Comparison of ENCODE assay signal across 8 mouse cellular contexts in the genomic region with DNA sequence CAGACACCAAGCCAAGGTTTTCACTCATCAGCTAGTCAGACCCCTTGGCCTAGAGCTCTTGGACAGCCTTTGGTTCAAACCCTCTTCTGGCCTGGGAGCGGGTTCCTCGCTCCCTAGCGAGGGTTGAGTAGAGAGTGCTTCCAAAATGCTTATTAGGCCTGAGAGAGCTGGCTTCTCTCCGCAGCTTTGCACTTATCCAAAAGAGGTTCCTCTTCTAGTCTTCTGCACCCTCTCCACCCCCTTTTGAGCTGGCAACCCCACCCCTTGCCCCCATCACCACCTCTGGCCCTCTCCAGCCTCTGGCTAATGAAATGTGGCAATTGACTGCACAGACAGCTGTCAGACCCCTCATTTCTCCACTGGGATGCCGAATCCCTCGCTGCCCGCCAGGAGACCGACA. TPM values are rescaled to one million over a fixed set of nuclear protein-coding genes. Genes with fewer than 3 reads are reported as not detected.
DNase-seq lines count a peak whose midpoint lies in the region; ATAC-seq and TF ChIP-seq lines count a peak whose summit lies in the region.

A gene (plus strand): TSS at position 301 of the 400 bp plus-strand sequence.

- peak within 1 kb of the TSS; percentile 95 for H3K4me2 ChIP-seq in hindbrain, postnatal 0 days (ENCODE audit: low read depth, low read length)
- peak within 1 kb of the TSS; percentile 89 for H3K4me2 ChIP-seq in midbrain, embryonic 16.5 days (ENCODE audit: low read length)

- H3K4me1 ChIP-seq in kidney, adult 2 months (ENCODE audit: control insufficient read depth, insufficient read depth, low read length): peaks cover 3% of the 10 kb centered on the region
- H3K4me1 ChIP-seq in embryonic facial prominence, embryonic 10.5 days: peaks cover 83% of the 10 kb centered on the region
- H3K4me1 ChIP-seq in hindbrain, postnatal 0 days (ENCODE audit: insufficient read depth, low read length): peaks cover 9% of the 10 kb centered on the region; the same call in 1 of the 2 replicates
- peaks cover 30% of the 10 kb centered on the region for H3K4me1 ChIP-seq in midbrain, embryonic 16.5 days (ENCODE audit: control insufficient read depth, insufficient read depth, low read length)

- H3K9ac ChIP-seq in hindbrain, postnatal 0 days (replicated peaks; ENCODE audit: low read length): peak within 1 kb of the TSS; percentile 57
- peak within 1 kb of the TSS; percentile 70 for H3K9ac ChIP-seq in midbrain, embryonic 16.5 days (ENCODE audit: low read depth, low read length)

- no peak within 1 kb of the TSS for H3K27ac ChIP-seq in kidney, adult 2 months (ENCODE audit: insufficient read depth, low read depth, low read length)
- peak within 1 kb of the TSS; percentile 81 for H3K27ac ChIP-seq in embryonic facial prominence, embryonic 10.5 days (replicated peaks)
- peak within 1 kb of the TSS; percentile 22; the same call in 1 of the 2 replicates for H3K27ac ChIP-seq in hindbrain, postnatal 0 days
- H3K27ac ChIP-seq in midbrain, embryonic 16.5 days (ENCODE audit: low read length): peak within 1 kb of the TSS; percentile 25; the same call in 1 of the 2 replicates

- H3K4me3 ChIP-seq in kidney, adult 2 months (ENCODE audit: insufficient read depth, low read depth, low read length): peak within 1 kb of the TSS; percentile 15
- peak within 1 kb of the TSS; percentile 63 for H3K4me3 ChIP-seq in embryonic facial prominence, embryonic 10.5 days
- peak within 1 kb of the TSS; percentile 47 for H3K4me3 ChIP-seq in hindbrain, postnatal 0 days (ENCODE audit: low read length)
- H3K4me3 ChIP-seq in midbrain, embryonic 16.5 days (ENCODE audit: low read depth, low read length): peak within 1 kb of the TSS; percentile 51

- ATAC-seq in hindbrain, postnatal 0 days: no peak
- no peak for ATAC-seq in midbrain, embryonic 16.5 days
- no peak for ATAC-seq in monocyte, adult 5-6 weeks (replicated peaks; ENCODE audit: insufficient number of reproducible peaks, low FRiP score, low TSS enrichment, poor library complexity, severe bottlenecking)

- no peaks in the 10 kb centered on the region for H3K36me3 ChIP-seq in kidney, adult 2 months (ENCODE audit: control insufficient read depth, insufficient read depth, low read length)
- H3K36me3 ChIP-seq in embryonic facial prominence, embryonic 10.5 days (replicated peaks): no peaks in the 10 kb centered on the region
- H3K36me3 ChIP-seq in hindbrain, postnatal 0 days (ENCODE audit: insufficient read depth, low read length): no peaks in the 10 kb centered on the region
- no peaks in the 10 kb centered on the region for H3K36me3 ChIP-seq in midbrain, embryonic 16.5 days (ENCODE audit: control insufficient read depth, insufficient read depth, low read length)

- WGBS in kidney, adult 2 months: 88% methylated on average over 8 of the region's 8 CpGs
- 9% methylated on average over 8 of the region's 8 CpGs for WGBS in embryonic facial prominence, embryonic 10.5 days
- 38% methylated on average over 8 of the region's 8 CpGs for WGBS in hindbrain, postnatal 0 days
- WGBS in midbrain, embryonic 16.5 days: 29% methylated on average over 8 of the region's 8 CpGs

- DNase-seq in kidney, adult 2 months: no peak
- no peak for DNase-seq in kidney, postnatal 4 days
- no peak for DNase-seq in embryonic facial prominence, embryonic 10.5 days (ENCODE audit: low spot score)
- no peak for DNase-seq in hindbrain, postnatal 0 days (ENCODE audit: low spot score)
- DNase-seq in testis, postnatal 10 days (ENCODE audit: low spot score): no peak
- no peak for DNase-seq in spleen, postnatal 10 days (ENCODE audit: low spot score in 2 of 2)

- no peaks in the 10 kb centered on the region for H3K27me3 ChIP-seq in kidney, adult 2 months (replicated peaks; ENCODE audit: control insufficient read depth, insufficient read depth, low read length)
- peaks cover 98% of the 10 kb centered on the region for H3K27me3 ChIP-seq in embryonic facial prominence, embryonic 10.5 days (replicated peaks; ENCODE audit: low read depth, poor library complexity, severe bottlenecking)
- peaks cover 34% of the 10 kb centered on the region for H3K27me3 ChIP-seq in hindbrain, postnatal 0 days (ENCODE audit: insufficient read depth, low read length)
- peaks cover 30% of the 10 kb centered on the region for H3K27me3 ChIP-seq in midbrain, embryonic 16.5 days (ENCODE audit: control insufficient read depth, insufficient read depth, low read depth, low read length)

- TF ChIP-seq CTCF in kidney, adult 2 months (conservative IDR thresholded peaks at IDR 0.05; ENCODE audit: insufficient read depth, insufficient read length, low read depth, low read length): no peak
- no peak for TF ChIP-seq CTCF in hindbrain, postnatal 0 days (IDR thresholded peaks at IDR 0.05; ENCODE audit: low read depth)

- no peaks in the 10 kb centered on the region for H3K9me3 ChIP-seq in embryonic facial prominence, embryonic 10.5 days
- H3K9me3 ChIP-seq in hindbrain, postnatal 0 days (ENCODE audit: low read length): no peaks in the 10 kb centered on the region
- no peaks in the 10 kb centered on the region for H3K9me3 ChIP-seq in midbrain, embryonic 16.5 days (replicated peaks; ENCODE audit: control insufficient read depth, low read length, poor library complexity, severe bottlenecking)

- no peak for TF ChIP-seq POLR2A in kidney, adult 2 months (IDR thresholded peaks at IDR 0.05; ENCODE audit: low read depth, low read length)

RNA-seq across cellular contexts. Expression of the gene that starts here (rescaled TPM):
- 49.9 and 53.4 TPM in 2 replicates for polyA plus RNA-seq in kidney, adult 2 months (2012; rRNA removed)
- polyA plus RNA-seq in embryonic facial prominence, embryonic 10.5 days (2016; fragmentation: Nextera tagmentation; extraction: Ambion mirVana): 1.1 and 1.6 TPM in 2 replicates
- 0.68 and 0.99 TPM in 2 replicates for total RNA-seq in hindbrain, postnatal 0 days (2014; rRNA removed)
- 0.45 and 0.48 TPM in 2 replicates for polyA plus RNA-seq in hindbrain, postnatal 0 days (2015; fragmentation: Nextera tagmentation; extraction: Ambion mirVana)
- 0.75 and 1.3 TPM in 2 replicates for polyA plus RNA-seq in midbrain, embryonic 16.5 days (2015; fragmentation: Nextera tagmentation; extraction: Ambion mirVana)
- total RNA-seq in monocyte, adult 5-6 weeks (2017): not detected in 3 replicates

Comparison
In these comparisons a context has a peak if more than half of its experiments do, and no peak if none do; other contexts are left out.
1. RNA of the gene that starts here (polyA plus RNA-seq): 49.9 to 53.4 TPM in kidney, adult 2 months; 1.1 to 1.6 TPM in embryonic facial prominence, embryonic 10.5 days, 0.75 to 1.3 TPM in midbrain, embryonic 16.5 days and 0.45 to 0.48 TPM in hindbrain, postnatal 0 days; every median in the first group is over 10 times any median in the second.
2. Peak in every context shown above with its lines, with median percentiles within 50 percentile points of each other: H3K4me3 ChIP-seq.